Comparison of ENCODE assay signal across 9 mouse cellular contexts in the genomic region with DNA sequence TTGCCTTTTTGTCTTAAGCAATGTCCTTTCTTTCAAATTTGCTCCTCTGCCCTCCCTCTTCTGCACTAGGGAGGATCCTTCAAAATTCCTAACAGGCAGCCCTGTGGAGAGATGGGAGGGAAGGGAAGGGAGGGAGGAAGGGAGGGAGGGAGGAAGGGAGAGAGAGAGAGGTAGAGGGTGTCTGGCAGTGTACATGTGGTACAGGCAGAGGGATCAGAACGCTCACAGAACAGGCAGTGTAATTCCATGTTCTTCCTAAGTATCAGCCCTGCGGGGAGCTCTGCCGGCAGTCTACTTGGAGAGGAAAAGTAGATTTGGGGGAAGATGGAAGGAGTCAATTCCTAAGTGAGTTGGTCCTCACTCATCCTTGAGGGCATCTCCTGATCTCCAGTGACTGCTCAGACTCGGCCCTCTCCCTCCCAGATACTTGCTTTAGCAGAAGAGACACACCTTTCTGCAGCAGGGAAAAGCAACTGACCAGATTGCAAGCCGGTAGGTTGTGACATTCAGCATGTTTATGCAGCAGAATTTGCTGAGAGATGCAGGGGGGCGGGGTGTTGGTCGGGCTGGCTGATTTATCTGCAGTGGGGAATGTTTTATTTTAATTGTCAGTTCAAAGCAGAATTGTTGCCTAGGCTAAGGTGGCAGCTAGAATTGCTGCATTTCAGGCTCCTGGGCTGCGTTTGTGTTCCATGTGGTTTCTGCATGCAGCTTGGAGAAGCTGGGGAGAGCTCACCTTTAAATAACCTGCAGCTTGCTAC. TPM values are rescaled to one million over a fixed set of nuclear protein-coding genes. Genes with fewer than 3 reads are reported as not detected.
DNase-seq lines count a peak whose midpoint lies in the region; ATAC-seq and TF ChIP-seq lines count a peak whose summit lies in the region.
"Had no signal": no experiment of that assay in that cellular context is flagged by ENCODE, and none has a peak within 500 bp of the region (broad histone marks: within the 10 kb centered on the region; RNA-seq: fewer than 3 reads in every experiment).

A gene (plus strand): TSS at position 190 of the 761 bp plus-strand sequence.

- no peak for DNase-seq in kidney, adult 2 months
- peak; percentile 87 for DNase-seq in brain, adult 2 months (ENCODE audit: low read depth, low spot score)
- peak; percentile 52 to 57 for DNase-seq in frontal cortex, postnatal 36 days (ENCODE audit: low spot score in 2 of 2)
- DNase-seq in layer of hippocampus, adult 2 months (ENCODE audit: low spot score in 2 of 2): peak; percentile 43 to 45
- no peak for DNase-seq in testis, postnatal 14 days (ENCODE audit: low spot score)
- no peak for DNase-seq in yolk sac, embryonic 10.5 days (ENCODE audit: low spot score)

- no peak within 1 kb of the TSS for H3K4me3 ChIP-seq in kidney, embryonic 15.5 days (replicated peaks)
- H3K4me3 ChIP-seq in kidney, adult 2 months (ENCODE audit: insufficient read depth, low read depth, low read length): no peak within 1 kb of the TSS
- H3K4me3 ChIP-seq in layer of hippocampus, adult 2 months: peak within 1 kb of the TSS; percentile 72
- H3K4me3 ChIP-seq: megakaryocyte, embryonic 14.5 days had no signal

- TF ChIP-seq POLR2A in kidney, adult 2 months (IDR thresholded peaks at IDR 0.05; ENCODE audit: low read depth, low read length): no peak

- 33% methylated on average over 8 of the region's 8 CpGs for WGBS in kidney, embryonic 15.5 days
- 35% methylated on average over 8 of the region's 8 CpGs for WGBS in kidney, adult 2 months

- H3K9ac ChIP-seq in kidney, embryonic 15.5 days: no peak within 1 kb of the TSS

- H3K36me3 ChIP-seq in kidney, embryonic 15.5 days: no peaks in the 10 kb centered on the region
- no peaks in the 10 kb centered on the region for H3K36me3 ChIP-seq in kidney, adult 2 months (ENCODE audit: control insufficient read depth, insufficient read depth, low read length)

- H3K4me1 ChIP-seq in kidney, embryonic 15.5 days: peaks cover 17% of the 10 kb centered on the region
- H3K4me1 ChIP-seq in kidney, adult 2 months (ENCODE audit: control insufficient read depth, insufficient read depth, low read length): no peaks in the 10 kb centered on the region
- H3K4me1 ChIP-seq: megakaryocyte, embryonic 14.5 days had no signal

- no peak for TF ChIP-seq CTCF in kidney, adult 2 months (conservative IDR thresholded peaks at IDR 0.05; ENCODE audit: insufficient read depth, insufficient read length, low read depth, low read length)
- TF ChIP-seq CTCF in layer of hippocampus, adult 2 months (conservative IDR thresholded peaks at IDR 0.05): no peak

- H3K4me2 ChIP-seq in kidney, embryonic 15.5 days: peak within 1 kb of the TSS; percentile 46

- no peak for ATAC-seq in kidney, embryonic 15.5 days (replicated peaks; ENCODE audit: low FRiP score)
- ATAC-seq in megakaryocyte-erythroid progenitor cell, adult 5-6 weeks (replicated peaks; ENCODE audit: low FRiP score, low TSS enrichment, poor library complexity, severe bottlenecking): no peak

- H3K27ac ChIP-seq in kidney, embryonic 15.5 days: no peak within 1 kb of the TSS
- H3K27ac ChIP-seq in kidney, adult 2 months (ENCODE audit: insufficient read depth, low read depth, low read length): no peak within 1 kb of the TSS
- H3K27ac ChIP-seq in layer of hippocampus, adult 2 months: peak within 1 kb of the TSS; percentile 98

- H3K27me3 ChIP-seq in kidney, embryonic 15.5 days: 0 out of 2 replicates have a peak, but pooled peaks cover 3% of the 10 kb centered on the region
- no peaks in the 10 kb centered on the region; the same call in 1 of the 2 replicates for H3K27me3 ChIP-seq in kidney, adult 2 months (replicated peaks; ENCODE audit: control insufficient read depth, insufficient read depth, low read length)

- H3K9me3 ChIP-seq in kidney, embryonic 15.5 days (replicated peaks): no peaks in the 10 kb centered on the region
- H3K9me3 ChIP-seq: megakaryocyte, embryonic 14.5 days had no signal

RNA-seq across cellular contexts. Expression of the gene that starts here (rescaled TPM):
- polyA plus RNA-seq in kidney, embryonic 15.5 days (2015; fragmentation: Nextera tagmentation; extraction: Ambion mirVana): 34.9 and 35.9 TPM in 2 replicates
- 5.8 and 7.4 TPM in 2 replicates for polyA plus RNA-seq in kidney, adult 2 months (2012; rRNA removed)
- 10 to 100 TPM; 69.1 to 82.3 TPM for total RNA-seq in layer of hippocampus, adult 2 months (2021)
- 32.2 and 35.2 TPM in 2 replicates for total RNA-seq in megakaryocyte-erythroid progenitor cell, adult 5-6 weeks (2014; fragmentation: Nextera tagmentation)
- total RNA-seq in megakaryocyte-erythroid progenitor cell, adult 5-6 weeks (2017): 14.5 and 14.7 TPM in 2 replicates

Comparison
In these comparisons a context has a peak if more than half of its experiments do, and no peak if none do; other contexts are left out.
1. DNase-seq: peak in brain, adult 2 months (single experiment), frontal cortex, postnatal 36 days (2 of 2) and layer of hippocampus, adult 2 months (2 of 2); none in kidney, adult 2 months (single experiment), testis, postnatal 14 days (single experiment) and yolk sac, embryonic 10.5 days (single experiment).